Mouse (Mus musculus) telencephalon, adult 2 months (tissue): ENCODE measurements around the gene Gaa.

Experiments
- DNase-seq: peaks from one replicate; pipeline ENCODE4 v3.0.0-alpha.2; 2011; ENCODE audit warnings: low read depth, low spot score

Gaa gene

DNA sequence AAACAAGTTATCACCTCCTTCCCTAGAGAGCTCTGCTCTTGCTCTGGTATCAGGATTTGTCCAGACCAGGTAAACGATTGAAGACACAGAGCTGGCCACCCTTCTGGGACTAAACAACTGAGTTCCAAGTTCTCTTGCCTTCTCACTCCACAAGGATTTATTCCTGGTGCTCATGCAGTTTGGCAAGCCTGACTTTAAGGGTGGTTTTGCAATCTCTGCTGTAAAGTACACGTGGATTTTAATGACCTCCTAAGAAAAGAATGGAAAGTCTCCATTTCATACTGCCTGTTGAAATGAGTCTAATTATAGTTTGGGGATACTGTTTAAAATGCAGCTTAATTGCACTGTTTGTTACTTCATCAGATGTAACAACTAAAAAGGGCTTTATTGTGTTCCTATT lies 33.3 kb downstream of the Gaa start:
- DNase-seq = no peak

DNA sequence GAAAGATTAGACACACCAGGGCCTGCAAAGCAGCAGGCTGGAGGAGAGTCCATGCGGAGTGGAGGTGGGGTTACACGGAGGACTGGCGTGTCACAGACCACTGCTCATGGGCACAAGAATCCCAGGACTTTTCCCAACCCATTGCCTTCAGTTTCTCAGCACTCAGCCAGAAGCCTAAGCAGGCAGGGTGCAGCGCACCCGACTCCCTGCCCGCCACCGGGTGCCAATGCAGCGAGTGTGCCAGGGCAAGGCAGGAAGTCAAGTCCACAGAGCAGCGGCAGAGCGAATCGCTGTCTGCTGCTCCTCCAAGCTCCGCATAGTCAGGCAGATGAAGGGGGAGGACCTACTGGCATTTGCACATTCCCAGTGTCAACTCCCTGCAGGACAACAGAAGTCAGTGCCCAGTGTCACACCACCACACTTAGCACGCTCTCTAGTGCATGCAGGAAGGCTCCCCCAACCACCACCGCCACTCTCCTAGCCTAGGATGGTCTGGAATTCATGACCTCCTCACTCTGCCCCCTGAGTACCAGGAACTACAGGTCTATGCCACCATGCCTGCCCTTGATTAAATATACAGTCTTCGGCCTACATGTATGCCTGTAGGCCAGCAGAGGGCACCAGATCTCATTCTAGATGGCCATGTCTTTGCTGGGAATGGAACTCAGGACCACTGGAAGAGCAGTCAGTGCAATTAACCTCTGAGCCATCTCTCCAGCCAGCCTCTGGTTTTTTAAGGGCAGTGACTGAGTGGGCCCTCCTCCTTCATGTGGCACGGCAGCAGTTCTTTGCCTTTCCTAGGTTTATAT lies 37.4 kb downstream of the Gaa start:
- DNase-seq = no peak

DNA sequence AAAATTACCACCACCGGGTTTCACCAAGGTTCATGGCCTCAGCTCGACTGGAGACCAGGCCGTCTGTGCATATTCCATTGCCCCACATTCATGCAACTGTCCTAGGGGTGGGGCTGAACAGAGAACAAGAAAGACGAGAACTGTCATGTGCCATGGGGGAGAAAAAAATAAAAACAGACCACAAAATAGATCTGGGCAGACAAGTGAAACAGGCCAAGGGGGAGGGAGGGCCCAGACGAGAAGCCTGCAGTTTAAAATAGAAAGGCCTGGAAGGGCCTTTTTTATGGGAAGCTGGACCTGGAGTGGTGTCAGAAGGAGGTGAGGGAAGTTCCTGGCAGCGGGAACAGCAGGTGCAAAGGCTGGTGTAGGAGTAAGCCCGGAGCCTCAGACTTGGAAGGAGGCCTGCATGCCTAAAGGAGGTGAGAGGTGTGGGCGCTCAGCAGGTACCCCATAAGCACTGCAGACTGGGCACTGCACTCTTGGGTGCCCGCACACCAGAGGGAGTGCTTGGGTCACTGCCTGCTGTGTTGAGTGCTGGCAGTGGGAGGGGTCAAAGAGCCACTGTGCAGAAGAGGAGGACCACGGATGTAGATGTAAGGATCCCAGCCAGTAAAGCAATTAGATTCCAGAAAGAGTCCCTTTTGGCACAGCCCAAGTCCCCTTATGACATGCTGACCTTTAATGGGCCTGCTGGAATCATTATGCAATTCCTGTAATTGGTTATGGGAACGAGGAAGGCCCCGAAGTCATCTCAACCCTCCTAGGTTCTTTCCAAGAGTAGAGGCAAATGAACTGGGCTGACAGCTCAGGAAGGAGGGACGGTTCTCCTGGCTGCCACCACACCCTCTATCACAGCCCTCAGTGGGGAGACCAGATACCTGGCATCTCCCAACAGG lies 39.3 kb downstream of the Gaa start:
- no peak for DNase-seq

DNA sequence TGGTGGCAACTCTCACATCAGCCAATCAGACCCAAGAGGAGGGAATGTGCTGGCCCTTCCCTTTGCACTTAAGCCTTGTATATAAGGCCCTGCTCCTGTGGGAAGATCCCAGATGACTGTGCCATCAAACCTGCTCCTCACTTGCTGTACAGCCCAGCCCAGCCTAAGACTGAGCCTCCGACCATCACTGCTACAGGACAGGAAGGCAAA lies 39.9 kb downstream of the Gaa start, which contains the start of gene Card14:
Card14 (plus strand) TSS at position 111 of the 210 bp plus-strand sequence.
- no peak for DNase-seq

DNA sequence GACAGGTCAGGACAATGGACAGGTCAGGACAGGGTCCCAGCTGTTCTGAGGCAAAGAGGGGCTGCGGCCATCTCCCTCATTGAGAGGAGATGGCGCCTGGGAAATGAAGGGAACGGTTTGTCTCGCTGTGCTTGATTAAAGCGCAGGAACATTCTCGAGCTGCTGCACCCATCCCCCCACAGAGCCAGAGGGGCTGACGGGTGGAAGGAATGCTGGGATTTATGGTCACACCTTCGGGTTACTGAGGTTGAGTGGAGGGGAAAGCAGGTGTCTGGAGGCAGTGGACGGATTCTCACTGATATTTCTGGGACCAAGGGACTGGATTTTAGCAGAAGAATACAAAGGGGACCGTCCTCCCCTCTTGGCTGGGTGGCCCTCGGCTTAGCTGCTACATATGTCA lies 40.2 kb downstream of the Gaa start:
- DNase-seq = no peak

DNA sequence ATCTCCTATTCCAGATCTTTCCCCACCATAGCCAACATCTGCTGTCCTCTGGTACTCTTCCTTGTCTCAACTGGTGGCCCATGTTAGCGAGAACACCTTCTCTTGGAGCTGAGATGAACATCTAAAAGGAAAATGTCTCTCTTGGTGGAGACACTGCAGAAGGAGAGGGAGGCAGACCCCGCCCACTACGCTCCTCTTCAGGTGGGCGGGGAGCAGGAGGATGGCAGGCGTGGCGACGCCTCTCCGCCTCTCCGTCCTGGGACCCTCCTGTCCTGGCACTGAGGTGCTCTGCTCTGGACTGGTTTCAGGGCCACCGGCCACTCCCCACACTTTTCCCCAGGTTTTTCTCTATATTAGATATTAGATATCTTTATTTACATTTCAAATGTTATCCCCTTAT lies 42.9 kb downstream of the Gaa start:
- DNase-seq = no peak

DNA sequence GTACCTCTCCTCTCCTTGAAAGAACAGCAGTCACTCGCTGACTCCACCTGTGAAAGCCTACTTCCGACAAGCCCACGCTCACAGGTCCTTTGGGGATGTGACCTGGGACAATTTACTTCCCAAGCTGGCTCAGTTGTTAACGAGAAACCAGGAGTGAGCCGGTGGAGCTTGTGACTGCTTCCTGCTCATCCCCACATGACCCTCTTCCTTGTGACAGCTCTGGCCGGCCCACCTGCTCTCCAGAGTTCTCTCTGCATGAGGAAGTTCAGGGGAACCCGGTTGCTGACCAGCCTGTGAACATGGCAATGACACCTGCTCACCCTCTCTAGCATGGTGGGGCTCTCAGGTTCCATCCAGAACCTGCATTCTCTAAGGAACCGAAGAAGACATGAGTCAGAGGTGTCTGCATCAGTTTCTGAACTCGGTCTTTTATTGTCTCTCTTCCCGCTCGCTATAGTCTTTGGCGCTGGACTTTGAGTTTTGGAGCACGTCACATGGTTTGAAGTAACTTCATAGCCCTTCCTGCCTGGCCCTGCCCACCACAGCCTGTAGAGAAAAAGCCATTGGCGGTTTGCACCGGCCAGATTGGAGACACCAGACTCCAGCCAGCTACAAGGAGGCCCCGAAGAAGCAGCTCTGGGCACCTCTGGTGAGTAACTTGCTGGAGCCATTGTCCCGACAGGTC lies 46.7 kb downstream of the Gaa start:
- DNase-seq = no peak

DNA sequence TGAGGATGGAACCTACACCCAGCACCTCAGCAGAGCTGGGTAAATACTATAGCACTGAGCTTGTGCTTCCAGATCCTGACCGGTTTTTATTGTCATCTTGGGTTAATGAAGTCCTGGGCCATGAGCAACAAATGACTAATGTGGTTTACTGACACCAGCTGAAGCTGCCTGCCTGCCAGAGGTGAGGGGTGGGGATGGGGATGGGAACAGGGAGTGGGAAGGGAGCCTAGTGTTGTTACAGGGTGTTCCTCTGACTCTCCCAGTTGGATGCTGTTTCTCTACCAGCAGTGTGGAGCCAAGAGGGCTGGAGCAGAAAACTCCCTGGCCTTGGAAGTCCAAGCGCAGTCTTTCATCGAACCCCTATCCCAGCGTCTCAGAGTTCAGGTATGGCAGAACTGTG lies 49.0 kb downstream of the Gaa start:
- no peak for DNase-seq

DNA sequence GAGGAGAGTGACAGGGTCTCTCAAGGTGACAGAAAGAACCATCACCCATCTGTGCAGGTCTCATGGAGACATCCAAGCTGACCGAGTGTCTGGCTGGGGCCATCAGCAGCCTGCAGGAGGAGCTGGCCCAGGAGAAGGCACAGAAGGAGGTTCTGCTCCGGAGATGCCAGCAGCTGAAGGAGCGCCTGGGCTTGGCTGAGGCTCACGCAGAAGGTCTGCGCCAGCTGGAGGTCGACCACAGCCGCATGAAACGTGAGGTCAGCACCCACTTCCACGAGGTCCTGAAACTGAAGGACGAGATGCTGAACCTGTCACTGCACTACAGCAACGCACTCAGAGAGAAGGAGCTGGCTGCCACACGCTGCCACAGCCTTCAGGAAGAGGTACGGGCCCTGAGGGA lies 54.8 kb downstream of the Gaa start:
- no peak for DNase-seq

DNA sequence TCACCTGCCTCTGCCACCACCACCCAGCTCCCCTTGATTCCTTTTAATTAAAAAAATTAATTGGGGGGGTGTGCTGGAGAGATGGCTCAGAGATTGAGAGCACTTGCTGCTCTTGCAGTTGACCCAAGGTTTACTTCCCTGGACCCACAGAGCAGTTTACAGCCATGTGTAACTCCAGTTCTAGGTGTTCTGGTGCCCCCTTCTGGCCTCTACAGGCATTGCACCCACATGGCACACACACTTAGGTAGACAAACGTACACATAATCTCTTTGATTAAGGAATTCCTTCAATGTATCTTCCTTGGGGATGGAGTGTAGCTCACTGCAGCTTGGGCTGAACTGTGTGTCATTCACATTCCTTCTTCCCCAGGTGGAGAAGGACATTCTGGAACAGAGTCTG lies 57.4 kb downstream of the Gaa start:
- DNase-seq = no peak

DNA sequence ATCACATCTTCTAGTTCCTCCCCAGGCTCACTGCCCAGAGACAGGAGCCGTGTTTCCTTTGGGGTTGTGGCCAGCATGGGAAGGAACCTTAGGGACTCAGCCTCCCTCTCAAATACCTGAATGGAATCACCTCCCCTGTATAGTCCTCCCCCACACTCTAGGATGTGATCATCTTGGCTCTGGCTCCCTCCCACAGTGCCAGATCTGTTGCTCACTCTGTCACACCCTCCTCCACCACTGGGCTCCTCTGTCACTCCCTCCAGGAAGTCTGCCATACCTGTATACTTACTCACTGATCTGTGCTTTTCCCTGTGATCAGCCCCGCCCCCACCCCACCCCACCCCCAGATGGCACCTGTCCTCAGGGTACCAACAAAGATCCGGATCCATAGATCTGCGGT lies 62.9 kb downstream of the Gaa start:
- no peak for DNase-seq

DNA sequence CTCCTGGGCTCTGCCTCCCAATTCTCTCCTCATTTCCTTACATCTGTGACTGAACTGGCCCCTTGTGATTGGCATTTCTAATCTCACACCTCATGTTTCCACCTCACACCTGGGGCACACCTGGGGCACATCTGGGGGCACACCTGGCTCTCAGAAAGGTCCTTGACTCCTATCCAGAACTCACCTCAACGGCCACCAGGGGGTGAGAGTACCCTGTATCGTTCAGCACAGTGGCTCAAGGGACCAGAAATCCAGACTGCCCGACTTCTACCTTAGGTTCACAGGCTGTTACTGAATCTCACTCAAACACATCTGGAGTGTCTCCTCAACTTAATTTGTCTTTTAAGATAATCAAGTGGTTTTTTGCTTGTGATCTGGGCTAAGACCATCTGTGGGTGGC lies 64.3 kb downstream of the Gaa start:
- DNase-seq = no peak
